Mouse (Mus musculus): ENCODE measurements around the gene Adgrg3. TPM values are rescaled to one million over a fixed set of nuclear protein-coding genes. Genes with fewer than 3 reads are reported as not detected.

Gene Adgrg3
- total and polyA plus RNA-seq, 3 experiments = 0.08 TPM; not detected in 2

DNA sequence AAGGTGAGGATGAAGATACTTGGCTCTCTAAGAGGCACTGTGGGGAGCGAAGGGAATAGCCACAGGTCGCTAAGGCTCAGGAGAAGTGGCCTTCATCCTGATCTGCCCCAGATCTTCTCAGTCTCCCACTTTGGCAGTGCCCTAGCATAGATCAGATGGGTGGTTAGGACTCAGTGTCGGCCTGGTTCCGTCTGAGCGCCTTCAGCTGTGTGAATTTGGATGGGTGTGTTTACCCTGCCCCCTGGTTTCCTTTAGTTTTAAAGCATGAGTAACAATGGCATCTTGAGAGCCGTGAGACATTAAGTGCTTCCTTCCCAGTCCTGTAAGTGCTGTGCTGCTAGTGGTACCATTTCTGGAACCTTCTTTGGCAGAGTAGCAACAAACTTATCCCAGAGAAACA lies 28.9 kb upstream of the Adgrg3 start:
- Histone ChIP-seq H3K4me1 (ENCODE audit: control insufficient read depth in 1 of 2, insufficient read depth in 2 of 2, low read length in 2 of 2) (peaks cover 0 to 12% of the 10 kb centered on the region in 2 experiments; a peak in 3 of 4 replicates), H3K9ac (ENCODE audit: control insufficient read depth, low read depth, low read length, poor library complexity, severe bottlenecking) (no peak overlapping the region), H3K36me3 (ENCODE audit: control insufficient read depth in 1 of 2, insufficient read depth in 2 of 2, low read length in 2 of 2) (peaks cover 0 to 2% of the 10 kb centered on the region in 2 experiments; a peak in 2 of 4 replicates), H3K27ac (ENCODE audit: control insufficient read depth, low read depth, low read length) (no peak overlapping the region), H3K9me3 (replicated peaks; ENCODE audit: insufficient read depth, low read length) (no peaks in the 10 kb centered on the region), H3K4me3 (ENCODE audit: control insufficient read depth in 1 of 2, insufficient read depth in 1 of 2, low read depth in 2 of 2, low read length in 2 of 2) (no peak overlapping the region), H3K27me3 (ENCODE audit: control insufficient read depth in 1 of 2, insufficient read depth in 2 of 2, low read length in 2 of 2) (no peaks in the 10 kb centered on the region), H3K79me2 (ENCODE audit: control insufficient read depth, insufficient read depth, low read length, poor library complexity) (peaks cover 3% of the 10 kb centered on the region)
- no peak for DNase-seq (ENCODE audit: low read depth, low spot score)
- no peak for TF ChIP-seq MAZ (IDR thresholded peaks at IDR 0.05; ENCODE audit: low read depth, low read length)
- TF ChIP-seq ELF1 (IDR thresholded peaks at IDR 0.05; ENCODE audit: low read depth, low read length) = no peak
- no peak for TF ChIP-seq CTCF (IDR thresholded peaks at IDR 0.05 in 2 of 3, conservative IDR thresholded peaks at IDR 0.05 in 1 of 3; ENCODE audit: control insufficient read depth in 1 of 3, insufficient read depth in 1 of 3, low read depth in 2 of 3, low read length in 3 of 3, poor library complexity in 1 of 3, severe bottlenecking in 1 of 3)
- TF ChIP-seq MYB (IDR thresholded peaks at IDR 0.05; ENCODE audit: low read depth, low read length) = no peak
- no peak for TF ChIP-seq MEF2A (IDR thresholded peaks at IDR 0.05; ENCODE audit: extremely low read depth, insufficient replicate concordance, low read depth, low read length, poor library complexity, severe bottlenecking)
- TF ChIP-seq GABPA (IDR thresholded peaks at IDR 0.05; ENCODE audit: low read depth, low read length) = no peak
- no peak for TF ChIP-seq EP300 (IDR thresholded peaks at IDR 0.05; ENCODE audit: low read depth in 1 of 2, low read length in 2 of 2)
- TF ChIP-seq NELFE (IDR thresholded peaks at IDR 0.05; ENCODE audit: low read depth, low read length) = no peak
- no peak for TF ChIP-seq CHD2 (IDR thresholded peaks at IDR 0.05; ENCODE audit: low read length)
- TF ChIP-seq MAX (IDR thresholded peaks at IDR 0.05; ENCODE audit: low read length) = no peak
- TF ChIP-seq RCOR1 (IDR thresholded peaks at IDR 0.05; ENCODE audit: low read depth, low read length) = no peak
- no peak for TF ChIP-seq TBP (IDR thresholded peaks at IDR 0.05; ENCODE audit: low read depth, low read length)
- TF ChIP-seq KAT2A (conservative IDR thresholded peaks at IDR 0.05; ENCODE audit: low read depth, low read length) = no peak
- TF ChIP-seq GATA1 (IDR thresholded peaks at IDR 0.05; ENCODE audit: low read depth, low read length) = no peak
- no peak for TF ChIP-seq SMC3 (IDR thresholded peaks at IDR 0.05; ENCODE audit: low read depth, low read length)
- no peak for TF ChIP-seq ZMIZ1 (IDR thresholded peaks at IDR 0.05; ENCODE audit: low read depth, low read length)
- TF ChIP-seq ETS1 (IDR thresholded peaks at IDR 0.05; ENCODE audit: low read depth, low read length) = no peak
- TF ChIP-seq TCF12 (IDR thresholded peaks at IDR 0.05; ENCODE audit: low read depth, low read length) = no peak

DNA sequence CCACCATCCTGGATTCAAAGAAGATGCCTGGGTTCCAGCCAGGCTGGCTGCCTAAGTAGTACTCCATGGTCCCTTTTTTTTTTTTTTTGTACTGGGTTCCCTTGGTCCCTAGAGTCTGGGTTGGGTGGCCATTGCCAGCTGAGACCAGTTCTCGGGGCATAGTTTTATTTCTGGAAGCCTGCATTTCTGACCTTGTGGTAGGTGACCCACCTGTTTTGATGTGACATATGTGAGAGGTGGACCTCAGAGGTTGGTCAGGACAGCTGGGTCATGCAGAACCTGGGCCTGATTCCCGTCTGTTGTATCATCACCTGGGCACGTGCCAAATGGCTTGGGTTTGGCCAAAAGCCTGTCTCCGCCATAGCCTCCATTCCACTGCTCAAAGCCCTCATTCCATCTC lies 27.8 kb upstream of the Adgrg3 start:
- H3K79me2 ChIP-seq (ENCODE audit: control insufficient read depth, insufficient read depth, low read length, poor library complexity) = peaks cover 2% of the 10 kb centered on the region
- DNase-seq (ENCODE audit: low read depth, low spot score) = no peak
- no peak overlapping the region for H3K27ac ChIP-seq (ENCODE audit: control insufficient read depth, low read depth, low read length)
- no peak overlapping the region for H3K9ac ChIP-seq (ENCODE audit: control insufficient read depth, low read depth, low read length, poor library complexity, severe bottlenecking)
- peaks cover 0 to 7% of the 10 kb centered on the region in 2 experiments; a peak in 3 of 4 replicates for H3K4me1 ChIP-seq (ENCODE audit: control insufficient read depth in 1 of 2, insufficient read depth in 2 of 2, low read length in 2 of 2)
- no peak overlapping the region for H3K4me3 ChIP-seq (ENCODE audit: control insufficient read depth in 1 of 2, insufficient read depth in 1 of 2, low read depth in 2 of 2, low read length in 2 of 2)
- H3K9me3 ChIP-seq (replicated peaks; ENCODE audit: insufficient read depth, low read length) = no peaks in the 10 kb centered on the region
- peaks cover 0 to 2% of the 10 kb centered on the region in 2 experiments; a peak in 2 of 4 replicates for H3K36me3 ChIP-seq (ENCODE audit: control insufficient read depth in 1 of 2, insufficient read depth in 2 of 2, low read length in 2 of 2)
- H3K27me3 ChIP-seq (ENCODE audit: control insufficient read depth in 1 of 2, insufficient read depth in 2 of 2, low read length in 2 of 2) = no peaks in the 10 kb centered on the region
- TF ChIP-seq ZC3H11A (IDR thresholded peaks at IDR 0.05; ENCODE audit: low read depth, low read length) (no peak), UBTF (IDR thresholded peaks at IDR 0.05; ENCODE audit: borderline replicate concordance, insufficient read depth, low read depth, low read length) (no peak), MAX (IDR thresholded peaks at IDR 0.05; ENCODE audit: low read length) (no peak), ZMIZ1 (IDR thresholded peaks at IDR 0.05; ENCODE audit: low read depth, low read length) (no peak), TCF12 (IDR thresholded peaks at IDR 0.05; ENCODE audit: low read depth, low read length) (no peak), MAFK (IDR thresholded peaks at IDR 0.05; ENCODE audit: borderline replicate concordance, low read depth, low read length) (no peak), RAD21 (IDR thresholded peaks at IDR 0.05; ENCODE audit: low read depth, low read length) (no peak), CTCF (IDR thresholded peaks at IDR 0.05 in 2 of 3, conservative IDR thresholded peaks at IDR 0.05 in 1 of 3; ENCODE audit: control insufficient read depth in 1 of 3, insufficient read depth in 1 of 3, low read depth in 2 of 3, low read length in 3 of 3, poor library complexity in 1 of 3, severe bottlenecking in 1 of 3) (no peak), MYC (IDR thresholded peaks at IDR 0.05; ENCODE audit: low read depth, low read length) (no peak), GATA1 (IDR thresholded peaks at IDR 0.05; ENCODE audit: low read depth, low read length) (no peak), HCFC1 (IDR thresholded peaks at IDR 0.05; ENCODE audit: low read depth, low read length) (no peak), CHD1 (IDR thresholded peaks at IDR 0.05; ENCODE audit: low read depth, low read length) (no peak)
